Mouse (Mus musculus) erythroblast, embryonic 14.5 days (primary cell): Measurements from ENCODE around the gene Tspan18. TPM values are rescaled to one million over a fixed set of nuclear protein-coding genes. Genes with fewer than 3 reads are reported as not detected.

Source experiments
- H3K27me3 ChIP-seq: 2 replicates; pipeline ENCODE4 v1.6.1; 2012; ENCODE audit warnings: inconsistent platforms; ENCODE audit not compliant: control insufficient read depth
- H3K36me3 ChIP-seq: 2 replicates; pipeline ENCODE4 v1.6.1; 2012; ENCODE audit warnings: mild to moderate bottlenecking, inconsistent platforms; ENCODE audit not compliant: control insufficient read depth
- H3K4me1 ChIP-seq: 2 replicates; pipeline ENCODE4 v1.6.1; 2012; ENCODE audit warnings: inconsistent platforms; ENCODE audit not compliant: control insufficient read depth
- H3K4me3 ChIP-seq: replicated peaks from 2 replicates; pipeline ENCODE3; 2012; ENCODE audit warnings: moderate library complexity, mild to moderate bottlenecking, inconsistent platforms
- H3K9me3 ChIP-seq: 2 replicates; pipeline ENCODE4 v1.6.1; 2012; ENCODE audit warnings: low read length, inconsistent platforms, mixed read lengths; ENCODE audit not compliant: control insufficient read depth
- GATA1 ChIP-seq: IDR thresholded peaks from 2 replicates; pipeline ENCODE4 v1.6.1; 2012; ENCODE audit warnings: low read length, inconsistent platforms, mixed read lengths
- TAL1 ChIP-seq: IDR thresholded peaks from 3 replicates; pipeline ENCODE4 v1.6.1; 2012; ENCODE audit warnings: low read length, inconsistent platforms, mixed read lengths
- polyA plus RNA-seq: library from polyadenylated mRNA; stranded (reverse); fragments of >175 nt; gene quantifications from 2 replicates; pipeline ENCODE4 v1.2.3, GENCODE M21; 2012

Gene Tspan18
- polyA plus RNA-seq, 1 experiment, result 0.50 TPM

DNA sequence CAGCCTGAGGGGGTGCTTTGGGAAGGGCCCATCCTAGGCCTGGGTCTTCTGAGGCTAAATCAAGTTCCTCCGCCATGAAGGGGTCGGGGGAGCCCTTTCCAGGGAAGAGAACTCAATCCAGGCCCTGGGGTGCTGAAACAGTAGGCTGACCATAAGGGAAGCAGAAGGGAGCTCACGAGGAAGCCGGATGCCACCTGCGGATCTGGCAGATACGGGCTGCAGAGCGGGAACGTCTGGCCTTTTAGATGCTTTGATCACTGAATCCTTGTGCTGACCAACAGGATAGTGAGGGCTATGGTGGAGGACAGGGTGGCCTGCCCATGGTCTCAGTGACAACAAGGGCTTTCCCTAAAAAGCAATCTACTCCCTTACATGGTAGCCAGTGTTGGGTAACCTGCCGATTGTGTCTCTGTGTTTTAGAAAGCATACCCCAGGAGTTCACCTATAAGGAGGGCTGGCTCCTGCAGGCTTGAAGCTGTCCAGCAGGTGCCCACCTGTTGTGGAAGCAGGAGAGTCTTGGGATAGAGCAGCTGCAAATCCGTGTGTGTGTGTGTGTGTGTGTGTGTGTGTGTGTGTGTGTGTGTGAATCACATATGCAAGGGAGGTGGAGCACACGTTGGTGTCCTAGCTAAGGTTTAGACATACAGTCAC, 90.7 kb downstream of the Tspan18 start:
- no peaks in the 10 kb centered on the region for H3K27me3 ChIP-seq

DNA sequence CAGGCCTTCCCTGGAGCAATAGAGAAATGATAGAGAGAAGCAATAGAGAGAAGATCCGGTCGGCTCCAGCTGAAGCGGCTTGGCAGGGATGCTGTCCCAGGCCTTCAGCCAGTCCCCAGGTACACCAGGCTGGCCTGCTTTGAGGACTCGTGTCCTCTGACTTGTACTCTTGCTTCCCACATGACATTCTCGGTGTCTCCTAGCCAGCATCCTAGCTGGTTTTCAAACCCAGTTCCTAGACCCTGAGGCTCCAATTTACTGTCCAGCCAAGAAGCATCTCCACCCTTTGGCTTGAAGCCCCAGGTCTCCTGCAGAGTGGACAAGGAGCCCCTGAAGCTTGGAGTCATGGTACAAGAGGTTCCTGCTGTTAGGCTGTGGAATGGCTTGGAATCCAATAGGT, 92.1 kb downstream of the Tspan18 start:
- TF ChIP-seq TAL1, result no peak
- TF ChIP-seq GATA1, result no peak
- H3K4me3 ChIP-seq, result no peak overlapping the region
- H3K27me3 ChIP-seq, result no peaks in the 10 kb centered on the region
- no peaks in the 10 kb centered on the region for H3K9me3 ChIP-seq
- H3K4me1 ChIP-seq, result no peaks in the 10 kb centered on the region
- no peaks in the 10 kb centered on the region for H3K36me3 ChIP-seq

More for the DNA sequence above, 90.7 kb downstream of the Tspan18 start:
- H3K9me3 ChIP-seq, result no peaks in the 10 kb centered on the region
- no peaks in the 10 kb centered on the region for H3K36me3 ChIP-seq
- H3K4me3 ChIP-seq, result no peak overlapping the region
- H3K4me1 ChIP-seq, result no peaks in the 10 kb centered on the region
- no peak for TF ChIP-seq TAL1
- no peak for TF ChIP-seq GATA1

- Histone ChIP-seq H3K9me3 (no peaks in the 10 kb centered on the region), H3K27me3 (no peaks in the 10 kb centered on the region), H3K36me3 (no peaks in the 10 kb centered on the region), H3K4me3 (no peak overlapping the region), H3K4me1 (no peaks in the 10 kb centered on the region)
- TF ChIP-seq GATA1 (no peak), TAL1 (no peak)
These were observed 95.4 kb downstream of the Tspan18 start for GRCm38 (mm10) chr2:93238864-93239263.

DNA sequence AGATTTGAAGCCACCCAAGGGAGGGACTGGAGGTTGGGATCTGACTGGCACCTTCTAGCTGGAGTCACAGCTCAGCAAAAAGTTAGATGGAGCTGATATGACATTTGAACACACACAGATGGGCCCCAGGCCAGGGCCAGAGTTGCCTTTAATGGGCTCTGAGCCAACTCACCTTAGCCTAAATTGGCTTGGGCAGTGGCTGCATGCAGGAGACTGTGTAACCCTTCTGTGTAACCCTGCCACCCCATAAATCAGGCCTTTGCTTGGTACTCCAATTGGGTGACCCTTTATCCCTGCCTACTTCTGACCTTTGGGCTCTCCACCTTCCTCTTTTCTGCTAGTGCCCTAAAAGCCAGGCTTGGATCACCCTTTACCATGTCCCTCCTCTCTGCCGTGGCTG, 97.2 kb downstream of the Tspan18 start:
- Histone ChIP-seq H3K9me3 (no peaks in the 10 kb centered on the region), H3K4me1 (no peaks in the 10 kb centered on the region), H3K4me3 (no peak overlapping the region), H3K36me3 (no peaks in the 10 kb centered on the region), H3K27me3 (no peaks in the 10 kb centered on the region)
- TF ChIP-seq GATA1 (no peak), TAL1 (no peak)

- no peak overlapping the region for H3K4me3 ChIP-seq
- H3K4me1 ChIP-seq, result no peaks in the 10 kb centered on the region
- no peaks in the 10 kb centered on the region for H3K36me3 ChIP-seq
- no peaks in the 10 kb centered on the region for H3K9me3 ChIP-seq
- TF ChIP-seq GATA1 (no peak), TAL1 (no peak)
- H3K27me3 ChIP-seq, result no peaks in the 10 kb centered on the region
These were observed 102.2 kb downstream of the Tspan18 start for GRCm38 (mm10) chr2:93232141-93232540.

DNA sequence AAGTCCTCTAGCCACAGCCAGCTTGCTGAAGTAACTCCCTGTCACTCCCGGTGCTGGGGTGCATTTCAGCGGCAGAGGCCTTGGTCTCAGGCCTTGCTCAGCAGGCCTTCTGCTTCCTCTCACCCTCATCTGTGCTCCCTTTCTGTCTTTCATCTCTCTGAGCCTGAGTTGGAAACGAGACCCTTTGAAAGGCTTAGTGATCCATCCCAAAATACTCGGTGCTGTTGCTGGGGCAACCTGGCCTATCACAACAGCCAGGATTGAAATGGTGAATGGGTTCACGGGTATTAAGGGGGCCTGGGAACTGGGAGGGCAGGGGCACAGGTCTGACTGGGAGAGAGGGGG, 105.9 kb downstream of the Tspan18 start:
- no peaks in the 10 kb centered on the region for H3K27me3 ChIP-seq

DNA sequence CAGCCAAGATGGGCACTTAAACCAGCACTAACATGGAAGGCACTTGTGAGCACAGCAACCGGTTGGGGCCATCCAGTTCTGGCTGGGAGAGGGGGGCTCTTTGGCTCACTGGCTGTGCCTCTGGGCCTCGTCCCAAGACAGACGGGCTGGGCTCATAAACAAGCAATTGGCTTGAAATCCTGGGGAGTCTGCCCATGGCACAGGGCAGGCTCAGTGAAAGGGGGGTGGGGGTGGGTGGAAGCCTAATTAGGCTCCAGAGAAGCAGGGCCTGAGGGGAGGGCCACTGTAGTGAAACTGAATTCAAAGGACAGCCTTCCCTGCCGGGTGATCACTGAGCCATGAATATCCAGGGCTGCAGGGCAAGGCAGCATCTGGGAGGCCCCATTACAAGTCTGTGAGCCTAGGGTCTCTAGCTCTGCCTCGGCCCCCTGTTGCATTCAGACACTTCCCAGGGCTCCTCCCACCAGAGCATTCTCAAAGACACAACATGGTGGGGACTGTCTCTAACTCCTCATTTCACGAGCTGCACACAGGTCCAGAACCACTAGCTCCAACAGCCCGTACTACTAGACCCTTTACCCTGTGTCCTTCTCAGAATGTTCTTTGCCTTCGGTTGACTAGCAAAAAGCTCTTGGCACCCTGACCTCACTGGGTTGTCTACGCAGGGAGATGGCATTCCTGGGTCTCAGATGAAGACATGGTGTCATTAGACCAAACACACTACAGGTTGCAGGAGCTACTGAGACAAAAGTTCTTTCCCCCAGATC, 106.4 kb downstream of the Tspan18 start:
- no peaks in the 10 kb centered on the region for H3K9me3 ChIP-seq
- H3K4me1 ChIP-seq, result no peaks in the 10 kb centered on the region
- no peaks in the 10 kb centered on the region for H3K27me3 ChIP-seq
- H3K36me3 ChIP-seq, result no peaks in the 10 kb centered on the region
- no peak for TF ChIP-seq TAL1
- no peak for TF ChIP-seq GATA1
- no peak overlapping the region for H3K4me3 ChIP-seq

More for the DNA sequence above, 105.9 kb downstream of the Tspan18 start:
- Histone ChIP-seq H3K4me1 (no peaks in the 10 kb centered on the region), H3K4me3 (no peak overlapping the region), H3K36me3 (no peaks in the 10 kb centered on the region), H3K9me3 (no peaks in the 10 kb centered on the region)
- TF ChIP-seq TAL1 (no peak), GATA1 (no peak)

DNA sequence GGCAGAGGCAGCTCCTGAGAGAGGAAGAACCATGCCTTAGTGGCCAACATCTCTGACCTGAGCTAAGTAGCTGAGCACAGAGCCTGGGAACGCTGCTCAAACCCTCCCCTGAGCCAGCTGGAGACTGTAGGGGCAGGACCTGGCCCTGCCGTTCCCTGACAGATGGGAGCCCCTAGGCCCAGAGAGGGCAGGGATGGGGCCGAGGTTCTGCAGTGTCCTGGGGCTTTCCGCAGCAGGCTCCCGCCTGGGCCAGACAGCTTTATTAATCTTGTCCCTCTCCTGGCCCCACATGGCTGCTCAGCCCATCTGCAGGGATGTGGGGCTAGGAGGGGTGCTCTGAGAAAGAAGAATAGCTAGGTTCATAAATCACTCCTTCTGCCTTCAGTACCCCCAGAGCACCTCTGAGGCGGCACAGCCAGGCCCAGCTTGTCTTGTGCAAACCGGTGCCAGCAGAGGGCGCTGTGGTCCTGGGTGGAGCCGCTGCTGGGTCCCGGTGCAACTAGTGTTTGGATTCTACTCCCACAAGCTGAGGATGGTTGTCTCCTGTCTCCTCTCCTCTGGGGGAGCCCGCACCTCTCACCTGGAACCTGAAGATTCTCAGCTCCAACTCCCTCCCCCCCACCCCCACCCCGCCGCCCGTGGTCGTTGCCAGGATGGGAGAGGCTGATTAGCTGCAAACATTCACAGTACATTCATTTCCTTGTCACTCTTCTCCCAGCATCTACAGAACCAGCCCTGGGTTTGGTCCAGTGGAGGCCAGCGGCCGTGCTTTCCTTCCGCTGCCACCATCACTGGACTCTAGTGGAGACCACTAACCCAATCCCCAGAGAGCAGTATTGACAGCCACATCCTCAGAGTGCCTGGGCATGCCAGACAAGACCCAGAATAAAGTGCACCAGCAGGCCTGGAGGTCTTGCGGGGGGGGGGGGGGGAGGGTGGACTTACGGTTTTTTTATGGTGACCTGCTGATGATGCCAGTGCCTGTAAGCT, 107.4 kb downstream of the Tspan18 start:
- Histone ChIP-seq H3K27me3 (no peaks in the 10 kb centered on the region), H3K9me3 (no peaks in the 10 kb centered on the region; the same call in 1 of the 2 replicates), H3K36me3 (no peaks in the 10 kb centered on the region), H3K4me3 (no peak overlapping the region), H3K4me1 (no peaks in the 10 kb centered on the region)
- no peak for TF ChIP-seq GATA1
- no peak for TF ChIP-seq TAL1

DNA sequence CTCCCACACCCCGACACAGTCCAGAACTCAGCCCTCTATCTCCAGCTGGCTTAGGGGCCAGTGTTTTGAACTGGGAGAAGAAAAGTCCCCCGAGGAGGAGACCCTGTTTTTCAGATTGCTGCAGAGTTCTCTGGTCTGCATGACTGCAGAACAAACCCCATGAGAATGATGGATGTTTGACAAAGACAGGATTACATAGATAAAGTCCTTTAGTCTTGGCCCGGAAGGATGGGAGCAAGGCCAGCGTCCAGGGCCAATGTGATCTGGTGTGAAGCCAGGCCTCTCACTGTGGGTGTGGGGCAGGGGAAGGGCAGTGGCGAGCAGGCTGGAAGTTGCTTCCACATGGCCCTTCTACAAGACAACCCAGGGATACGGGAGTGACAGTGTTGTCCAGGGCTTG, 110.8 kb downstream of the Tspan18 start:
- H3K4me3 ChIP-seq, result no peak overlapping the region
- no peaks in the 10 kb centered on the region for H3K27me3 ChIP-seq
- TF ChIP-seq TAL1 (no peak), GATA1 (no peak)
- no peaks in the 10 kb centered on the region for H3K4me1 ChIP-seq
- no peaks in the 10 kb centered on the region for H3K36me3 ChIP-seq
- H3K9me3 ChIP-seq, result no peaks in the 10 kb centered on the region; the same call in 1 of the 2 replicates
